Comparison of ENCODE assay signal across 28 mouse cellular contexts in genomic region chr5:128707271-128707670, GRCm38 (mm10). TPM values are rescaled to one million over a fixed set of nuclear protein-coding genes. Genes with fewer than 3 reads are reported as not detected.
"Had no signal": no experiment of that assay in that cellular context is flagged by ENCODE, and none has a peak within 500 bp of the region (broad histone marks: within the 10 kb centered on the region; RNA-seq: fewer than 3 reads in every experiment).

No protein-coding gene starts in this region.

- H3K27me3 ChIP-seq: liver, embryonic 15.5 days; lung, embryonic 15.5 days; midbrain, embryonic 12.5 days; neural tube, embryonic 13.5 days; neural tube, embryonic 15.5 days; stomach, embryonic 15.5 days had no signal

- DNase-seq: liver, postnatal 0 days; lung, adult 2 months; lung, postnatal 4 days; midbrain, embryonic 14.5 days; retina, postnatal 1 day; right cerebral cortex, adult 18-20 months; right cerebral cortex, postnatal 25 days; right cerebral cortex, postnatal 4 days; thymus, adult 18-20 months; thymus, postnatal 14 days; thymus, postnatal 36 days had no signal

- H3K4me1 ChIP-seq: liver, embryonic 15.5 days had no signal

- H3K4me3 ChIP-seq: liver, embryonic 15.5 days; lung, embryonic 15.5 days; midbrain, embryonic 10.5 days; midbrain, embryonic 12.5 days; myocyte; neural tube, embryonic 13.5 days; neural tube, embryonic 15.5 days; stomach, embryonic 15.5 days had no signal

- H3K9me3 ChIP-seq: liver, embryonic 15.5 days; lung, embryonic 15.5 days; midbrain, embryonic 10.5 days; neural tube, embryonic 15.5 days; stomach, embryonic 15.5 days had no signal

- ATAC-seq: liver, postnatal 0 days; lung, postnatal 0 days; midbrain, embryonic 16.5 days had no signal

- H3K27ac ChIP-seq: liver, embryonic 15.5 days; lung, embryonic 15.5 days; midbrain, embryonic 10.5 days; midbrain, embryonic 12.5 days; neural tube, embryonic 13.5 days; neural tube, embryonic 15.5 days; stomach, embryonic 15.5 days; stomach, postnatal 0 days had no signal

- H3K36me3 ChIP-seq: liver, embryonic 15.5 days; lung, embryonic 15.5 days; midbrain, embryonic 10.5 days; midbrain, embryonic 12.5 days; neural tube, embryonic 13.5 days; neural tube, embryonic 15.5 days; stomach, embryonic 15.5 days had no signal

RNA-seq across cellular contexts. Expression of gene Piwil1, which starts 4.9 kb away (rescaled TPM):
- total RNA-seq: megakaryocyte, adult 5-6 weeks; megakaryocyte-erythroid progenitor cell, adult 5-6 weeks had no signal
- polyA plus RNA-seq: liver, embryonic 15.5 days; liver, postnatal 0 days; lung, adult 2 months; lung, embryonic 15.5 days; lung, postnatal 0 days; midbrain, embryonic 10.5 days; myocyte; neural tube, embryonic 11.5 days; small intestine, adult 2 months; spleen, adult 2 months; stomach, embryonic 15.5 days; stomach, postnatal 0 days; thymus, postnatal 0 days had no signal
